Mouse (Mus musculus) kidney, adult 2 months (tissue): Measurements from ENCODE around the gene Prss38.

Experiments
- CTCF ChIP-seq: fragments of 200-500 bp; conservative IDR thresholded peaks from 2 replicates; pipeline ENCODE4 v1.5.1; 2011; ENCODE audit warnings: low read depth, mild to moderate bottlenecking, control low read depth, low read length, moderate library complexity, mixed read lengths; ENCODE audit not compliant: insufficient read depth, insufficient read length
- POLR2A ChIP-seq: fragments of 200-500 bp; IDR thresholded peaks from one replicate; pipeline ENCODE4 v1.6.1; 2011; ENCODE audit warnings: low read depth, low read length, control low read depth

GRCm38 (mm10) chr11:59388806-59389205 is 13.3 kb upstream of the Prss38 start:
- TF ChIP-seq POLR2A (no peak), CTCF (no peak)
